Mouse (Mus musculus) liver, postnatal 0 days (tissue): ENCODE results near the gene Lrtm2.

Experiments
- CTCF ChIP-seq: sonication (generic); IDR thresholded peaks from 2 replicates; pipeline ENCODE4 v1.5.1; 2016; ENCODE audit warnings: antibody characterized with exemption, low read depth
- EP300 ChIP-seq: IDR thresholded peaks from 2 replicates; pipeline ENCODE4 v1.6.1; 2016; ENCODE audit warnings: antibody characterized with exemption, low read depth, mild to moderate bottlenecking

- TF ChIP-seq CTCF: no peak
- TF ChIP-seq EP300: no peak
Measured at GRCm38 (mm10) chr6:119313096-119313495, 17.5 kb downstream of the Lrtm2 start.
